Mouse (Mus musculus) brain, embryonic 14.5 days (tissue): ENCODE results near the gene Grm4. TPM values are rescaled to one million over a fixed set of nuclear protein-coding genes. Genes with fewer than 3 reads are reported as not detected.

Source experiments
- DNase-seq: peaks from one replicate; pipeline ENCODE4 v3.0.0-alpha.2; 2011; ENCODE audit warnings: low read depth
- CTCF ChIP-seq: fragments of 200-500 bp; IDR thresholded peaks from 2 replicates; pipeline ENCODE4 v1.5.1; 2012; ENCODE audit warnings: inconsistent platforms, mild to moderate bottlenecking, moderate library complexity, borderline replicate concordance; ENCODE audit not compliant: insufficient read depth, insufficient read length; ENCODE audit errors: extremely low read depth
- POLR2A ChIP-seq: fragments of 200-500 bp; IDR thresholded peaks from 2 replicates; pipeline ENCODE4 v1.6.1; 2012; ENCODE audit warnings: mild to moderate bottlenecking, inconsistent platforms, borderline replicate concordance; ENCODE audit not compliant: poor library complexity, insufficient read depth, insufficient read length, severe bottlenecking; ENCODE audit errors: extremely low read depth
- polyA plus RNA-seq: library from polyadenylated mRNA; depleted of rRNA; stranded (reverse); fragments of >200 nt; gene quantifications from 2 replicates; pipeline ENCODE4 v1.2.3, GENCODE M21; 2012; rRNA removed

The Grm4 gene
- polyA plus RNA-seq: 16.3 and 28.0 TPM in 2 replicates

- DNase-seq: no peak
- TF ChIP-seq CTCF (no peak), POLR2A (no peak)
These were observed at the start of gene Grm4 for GRCm38 (mm10) chr17:27521303-27521702. Gene Grm4, minus strand, starts transcription at chr17:27521403.

DNA sequence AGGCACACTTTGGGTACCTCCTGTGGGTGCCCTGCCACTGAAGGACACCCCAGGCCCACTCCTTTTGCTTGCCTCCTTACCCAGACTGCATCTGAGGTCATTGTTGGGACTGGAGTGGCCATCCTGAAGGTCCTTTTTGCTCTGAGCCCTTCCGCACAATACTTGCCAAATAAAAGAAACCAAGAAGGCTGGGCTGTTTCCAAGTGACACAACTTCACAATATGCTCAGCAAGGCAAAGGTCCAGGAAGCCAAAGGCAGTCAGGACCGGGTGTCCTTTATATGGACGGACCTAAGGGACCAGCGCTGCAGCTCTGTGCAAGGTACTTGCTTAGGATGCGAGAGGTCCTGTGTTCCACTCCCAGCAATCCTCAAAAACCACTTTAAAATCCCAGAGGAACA, 47.0 kb upstream of the Grm4 start:
- TF ChIP-seq POLR2A: no peak
- no peak for TF ChIP-seq CTCF
- no peak for DNase-seq

- TF ChIP-seq CTCF (no peak), POLR2A (peak; percentile 68; the same call in 1 of the 2 replicates)
- DNase-seq: no peak
These were observed 44.7 kb upstream of the Grm4 start for GRCm38 (mm10) chr17:27565942-27566267.

GRCm38 (mm10) chr17:27565163-27565941, 44.1 kb upstream of the Grm4 start, which contains the start of gene AI413582:
Gene AI413582, minus strand, starts transcription at chr17:27565756.
- DNase-seq: peak; percentile 96
- TF ChIP-seq POLR2A (no peak; the same call in 1 of the 2 replicates), CTCF (peak; percentile 86)

DNA sequence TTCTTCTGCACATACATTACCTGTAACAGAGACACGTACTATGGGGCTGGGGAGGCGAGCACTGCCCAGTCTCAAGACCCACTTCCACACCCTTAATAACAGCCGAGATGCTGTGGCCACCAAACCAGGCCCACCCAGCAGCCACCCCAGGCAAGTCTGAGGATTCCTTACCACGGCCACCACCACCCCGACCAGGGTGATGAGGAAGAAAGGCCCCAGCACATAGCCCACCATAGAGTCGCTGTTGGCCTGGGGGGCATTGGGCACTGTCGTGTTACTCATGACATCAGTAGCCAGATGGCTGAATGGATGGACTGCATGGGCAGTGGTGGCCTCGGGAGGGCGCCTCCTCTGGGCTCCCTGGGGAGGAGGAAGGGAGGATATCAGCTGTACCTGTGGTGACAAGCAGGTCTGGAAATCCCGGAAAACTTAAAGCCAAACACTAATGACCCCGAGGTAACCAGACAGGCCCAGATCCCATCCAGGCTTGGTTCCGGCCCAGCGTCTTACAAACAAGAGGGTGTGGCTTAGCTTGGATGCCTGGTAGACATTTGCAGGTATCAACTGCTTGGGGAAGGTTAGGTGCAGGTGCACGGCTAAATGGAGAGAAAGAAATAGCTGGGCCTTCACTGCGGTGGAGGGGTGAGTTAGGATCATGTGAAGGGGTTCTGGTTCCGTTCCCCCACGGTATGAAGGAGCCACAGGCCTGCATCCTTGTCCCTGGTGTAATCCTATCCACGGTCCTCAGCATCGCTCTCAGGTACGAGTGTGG, 43.4 kb upstream of the Grm4 start:
- TF ChIP-seq CTCF (0 out of 2 replicates have a peak, but pooled peaks have one; percentile 18), POLR2A (no peak)
- DNase-seq: no peak

- DNase-seq: no peak
- TF ChIP-seq POLR2A (no peak), CTCF (no peak)
These were observed 42.6 kb upstream of the Grm4 start for GRCm38 (mm10) chr17:27563771-27564244.

DNA sequence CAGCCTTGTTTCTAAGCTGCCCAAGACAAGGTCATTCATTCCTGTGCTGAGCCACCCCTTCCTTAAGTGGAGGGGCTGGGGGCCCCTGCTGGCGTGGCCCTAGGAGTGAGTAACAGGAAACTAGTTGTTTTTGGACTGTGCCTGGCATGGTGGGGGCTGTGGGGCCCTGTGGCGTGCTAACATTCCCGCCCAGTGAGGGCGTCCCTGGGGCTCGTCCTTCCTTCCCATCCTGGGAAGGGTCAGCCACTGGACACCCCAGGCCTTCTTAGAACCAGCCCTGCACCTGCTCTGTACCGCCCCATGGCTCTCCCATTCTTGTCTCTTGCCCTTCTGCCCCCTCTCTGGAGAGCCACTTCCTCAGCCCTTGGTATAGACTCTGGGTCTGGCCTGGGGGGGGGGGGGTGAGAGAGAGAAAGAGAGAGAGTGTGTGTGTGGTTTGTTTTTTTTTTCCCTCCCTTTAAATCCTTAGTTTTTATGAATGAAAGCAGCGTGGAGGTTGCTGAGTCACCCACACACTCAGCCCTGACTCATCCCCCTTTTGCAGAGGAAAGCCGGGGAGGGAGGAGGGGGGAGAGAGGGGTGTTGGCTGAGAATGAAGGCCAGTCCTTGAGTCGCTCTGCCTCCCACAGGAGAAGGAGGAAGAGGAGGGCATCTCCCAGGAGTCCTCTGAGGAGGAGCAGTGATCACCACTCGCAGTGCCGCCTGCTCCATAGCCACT, 40.8 kb upstream of the Grm4 start:
- DNase-seq: peak; percentile 31
- no peak for TF ChIP-seq CTCF
- TF ChIP-seq POLR2A: no peak

GRCm38 (mm10) chr17:27560926-27561480, 39.8 kb upstream of the Grm4 start:
- DNase-seq: no peak
- no peak for TF ChIP-seq POLR2A
- TF ChIP-seq CTCF: no peak

DNA sequence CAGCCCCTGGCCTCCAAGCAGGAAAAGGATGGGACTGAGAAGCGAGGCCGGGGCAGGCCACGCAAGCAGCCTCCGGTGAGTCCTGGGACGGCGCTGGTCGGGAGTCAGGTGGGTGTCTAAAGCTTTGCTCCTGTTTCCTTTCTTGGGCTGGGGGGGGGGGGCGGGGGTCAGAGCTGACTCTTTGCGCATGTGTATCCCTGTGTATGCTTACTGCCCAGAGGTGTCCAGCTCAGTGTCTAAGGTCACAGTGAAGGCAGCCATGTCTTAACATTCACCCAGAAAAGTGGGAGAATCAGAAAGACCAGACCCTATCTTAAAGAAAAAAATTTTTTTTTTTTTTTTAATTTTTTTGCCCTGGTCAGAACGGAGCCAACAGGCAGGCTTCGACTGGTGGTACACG, 38.4 kb upstream of the Grm4 start:
- no peak for TF ChIP-seq CTCF
- DNase-seq: no peak

- TF ChIP-seq POLR2A (no peak), CTCF (no peak)
- no peak for DNase-seq
These were observed 37.6 kb upstream of the Grm4 start for GRCm38 (mm10) chr17:27558845-27559244.
